ENCODE assay signal across 8 mouse cellular contexts in genomic region chr5:64327212-64327902, GRCm38 (mm10).
DNase-seq lines count a peak whose midpoint lies in the region; ATAC-seq and TF ChIP-seq lines count a peak whose summit lies in the region.
"Had no signal": no experiment of that assay in that cellular context is flagged by ENCODE, and none has a peak within 500 bp of the region (broad histone marks: within the 10 kb centered on the region; RNA-seq: fewer than 3 reads in every experiment).

No protein-coding gene starts in this region.

- TF ChIP-seq CTCF in bone marrow macrophage, adult 2 months (IDR thresholded peaks at IDR 0.05; ENCODE audit: low read depth, low read length): no peak
- no peak for TF ChIP-seq CTCF in liver, postnatal 0 days (IDR thresholded peaks at IDR 0.05; ENCODE audit: low read depth)

- peak overlapping the region; percentile 67 for H3K27ac ChIP-seq in hindbrain, embryonic 10.5 days
- H3K27ac ChIP-seq in hindbrain, embryonic 14.5 days: no peak overlapping the region
- H3K27ac ChIP-seq in bone marrow macrophage, adult 2 months (ENCODE audit: insufficient read depth, low read depth, low read length): peak overlapping the region; percentile 53
- H3K27ac ChIP-seq in forebrain, embryonic 12.5 days: 0 out of 2 replicates have a peak overlapping the region, but pooled peaks have one; percentile 53
- H3K27ac ChIP-seq in liver, postnatal 0 days (ENCODE audit: low read depth): peak overlapping the region; percentile 78

- TF ChIP-seq POLR2A in bone marrow macrophage, adult 2 months (IDR thresholded peaks at IDR 0.05; ENCODE audit: borderline replicate concordance, low read depth, low read length): no peak

- no peak; the same call in 1 of the 2 replicates for ATAC-seq in hindbrain, embryonic 14.5 days (ENCODE audit: low FRiP score)
- no peak for ATAC-seq in forebrain, embryonic 12.5 days (ENCODE audit: low FRiP score)
- ATAC-seq in liver, postnatal 0 days: no peak
- no peak for ATAC-seq in megakaryocyte-erythroid progenitor cell, adult 5-6 weeks (replicated peaks; ENCODE audit: low FRiP score, low TSS enrichment, poor library complexity, severe bottlenecking)

- 65% methylated on average over 7 of the region's 7 CpGs for WGBS in hindbrain, embryonic 10.5 days
- 53% methylated on average over 7 of the region's 7 CpGs for WGBS in hindbrain, embryonic 14.5 days
- 72% methylated on average over 7 of the region's 7 CpGs for WGBS in forebrain, embryonic 12.5 days
- 78% methylated on average over 7 of the region's 7 CpGs for WGBS in liver, postnatal 0 days (ENCODE audit: insufficient replicate concordance)

- H3K4me3 ChIP-seq in hindbrain, embryonic 10.5 days: no peak overlapping the region
- no peak overlapping the region for H3K4me3 ChIP-seq in hindbrain, embryonic 14.5 days (replicated peaks; ENCODE audit: low read length)
- no peak overlapping the region for H3K4me3 ChIP-seq in bone marrow macrophage, adult 2 months (ENCODE audit: insufficient read depth, low read length)
- no peak overlapping the region for H3K4me3 ChIP-seq in forebrain, embryonic 12.5 days (replicated peaks)
- no peak overlapping the region for H3K4me3 ChIP-seq in liver, postnatal 0 days (ENCODE audit: low read depth, low read length)
- H3K4me3 ChIP-seq: embryonic facial prominence, embryonic 12.5 days had no signal

- H3K9ac ChIP-seq in hindbrain, embryonic 14.5 days: no peak overlapping the region
- H3K9ac ChIP-seq in forebrain, embryonic 12.5 days: no peak overlapping the region
- H3K9ac ChIP-seq in liver, postnatal 0 days (replicated peaks): no peak overlapping the region
- H3K9ac ChIP-seq: embryonic facial prominence, embryonic 12.5 days had no signal

- peaks cover 36% of the 10 kb centered on the region for H3K4me1 ChIP-seq in hindbrain, embryonic 10.5 days (replicated peaks)
- peaks cover 16% of the 10 kb centered on the region for H3K4me1 ChIP-seq in hindbrain, embryonic 14.5 days (replicated peaks; ENCODE audit: control insufficient read depth, insufficient read depth, low read length)
- H3K4me1 ChIP-seq in bone marrow macrophage, adult 2 months (ENCODE audit: control insufficient read depth, insufficient read depth, low read length): peaks cover 26% of the 10 kb centered on the region
- peaks cover 21% of the 10 kb centered on the region for H3K4me1 ChIP-seq in forebrain, embryonic 12.5 days
- H3K4me1 ChIP-seq in liver, postnatal 0 days (ENCODE audit: insufficient read depth): peaks cover 22% of the 10 kb centered on the region

- no peak for TF ChIP-seq EP300 in liver, postnatal 0 days (IDR thresholded peaks at IDR 0.05; ENCODE audit: low read depth)

- H3K4me2 ChIP-seq in hindbrain, embryonic 14.5 days (replicated peaks): no peak overlapping the region
- no peak overlapping the region for H3K4me2 ChIP-seq in forebrain, embryonic 12.5 days
- no peak overlapping the region for H3K4me2 ChIP-seq in liver, postnatal 0 days (ENCODE audit: low read depth, low read length)
- H3K4me2 ChIP-seq: embryonic facial prominence, embryonic 12.5 days had no signal

- H3K36me3 ChIP-seq in hindbrain, embryonic 10.5 days: peaks cover 59% of the 10 kb centered on the region
- H3K36me3 ChIP-seq in hindbrain, embryonic 14.5 days (replicated peaks; ENCODE audit: control insufficient read depth, insufficient read depth): no peaks in the 10 kb centered on the region
- peaks cover 26% of the 10 kb centered on the region for H3K36me3 ChIP-seq in forebrain, embryonic 12.5 days (replicated peaks)
- H3K36me3 ChIP-seq in liver, postnatal 0 days (replicated peaks; ENCODE audit: insufficient read depth, low read length): peaks cover 14% of the 10 kb centered on the region

- no peak for DNase-seq in hindbrain, embryonic 10.5 days (ENCODE audit: low spot score)
- DNase-seq in hindbrain, embryonic 14.5 days (ENCODE audit: low spot score): no peak
- no peak for DNase-seq in liver, postnatal 0 days
- no peak for DNase-seq in right cerebral cortex, postnatal 10 days (ENCODE audit: low spot score in 2 of 2)

- no peaks in the 10 kb centered on the region for H3K27me3 ChIP-seq in hindbrain, embryonic 10.5 days (ENCODE audit: insufficient read depth, poor library complexity, severe bottlenecking)
- no peaks in the 10 kb centered on the region for H3K27me3 ChIP-seq in hindbrain, embryonic 14.5 days (ENCODE audit: control insufficient read depth, insufficient read depth, low read length)
- no peaks in the 10 kb centered on the region for H3K27me3 ChIP-seq in forebrain, embryonic 12.5 days
- H3K27me3 ChIP-seq in liver, postnatal 0 days (ENCODE audit: insufficient read depth, low read length): no peaks in the 10 kb centered on the region
- H3K27me3 ChIP-seq: embryonic facial prominence, embryonic 12.5 days had no signal

- no peaks in the 10 kb centered on the region for H3K9me3 ChIP-seq in hindbrain, embryonic 10.5 days
- no peaks in the 10 kb centered on the region for H3K9me3 ChIP-seq in hindbrain, embryonic 14.5 days (ENCODE audit: control insufficient read depth, low read length)
- no peaks in the 10 kb centered on the region for H3K9me3 ChIP-seq in forebrain, embryonic 12.5 days
- no peaks in the 10 kb centered on the region for H3K9me3 ChIP-seq in liver, postnatal 0 days (ENCODE audit: low read length)
- H3K9me3 ChIP-seq: embryonic facial prominence, embryonic 12.5 days had no signal
